Mouse (Mus musculus): ENCODE data around the gene Tmtc2. TPM values are rescaled to one million over a fixed set of nuclear protein-coding genes. Genes with fewer than 3 reads are reported as not detected.
A peak's percentile ranks its signal among the peaks of the same experiment; 100 is the strongest.

Gene Tmtc2
- polyA plus RNA-seq, 1 experiment from 2014 or later: 6.9 TPM

- no peaks in the 10 kb centered on the region for H3K9me3 ChIP-seq
- H3K36me3 ChIP-seq: no peaks in the 10 kb centered on the region
- peak overlapping the region; percentile 83 for H3K4me3 ChIP-seq
- 49% methylated on average over 4 of the region's 4 CpGs for WGBS
- H3K27ac ChIP-seq: no peak overlapping the region
- H3K27me3 ChIP-seq (ENCODE audit: insufficient read depth, poor library complexity, severe bottlenecking): no peaks in the 10 kb centered on the region
- H3K4me1 ChIP-seq: peaks cover 12% of the 10 kb centered on the region; the same call in 1 of the 2 replicates
- DNase-seq (ENCODE audit: low spot score): no peak
Observed at GRCm38 (mm10) chr10:105571831-105572230, 2.4 kb downstream of the Tmtc2 start.

DNA sequence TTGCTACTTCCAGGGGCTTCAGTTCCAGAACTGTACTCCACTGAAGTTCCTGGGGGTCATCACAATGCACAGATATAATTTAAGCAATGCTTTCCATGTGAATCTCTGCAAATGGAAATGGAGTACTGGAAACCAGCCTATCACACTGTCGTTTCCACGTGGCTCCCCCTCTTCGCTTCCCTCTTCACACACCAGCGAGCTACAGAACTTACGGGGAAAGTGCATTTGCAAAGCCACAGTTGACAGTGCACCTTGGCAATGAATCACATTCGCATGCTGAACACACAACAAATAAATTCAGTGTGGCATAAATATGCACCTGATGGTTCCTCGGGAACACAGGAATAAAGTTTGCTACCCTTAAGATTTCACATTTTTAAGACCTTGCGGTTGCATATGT is 3.2 kb downstream of the Tmtc2 start:
- Histone ChIP-seq H3K9me3 (no peaks in the 10 kb centered on the region), H3K4me1 (peaks cover 12% of the 10 kb centered on the region; the same call in 1 of the 2 replicates), H3K27me3 (ENCODE audit: insufficient read depth, poor library complexity, severe bottlenecking) (no peaks in the 10 kb centered on the region), H3K27ac (no peak overlapping the region), H3K4me3 (no peak overlapping the region), H3K36me3 (no peaks in the 10 kb centered on the region)
- WGBS: 80% methylated on average over 8 of the region's 8 CpGs
- no peak for DNase-seq (ENCODE audit: low spot score)

DNA sequence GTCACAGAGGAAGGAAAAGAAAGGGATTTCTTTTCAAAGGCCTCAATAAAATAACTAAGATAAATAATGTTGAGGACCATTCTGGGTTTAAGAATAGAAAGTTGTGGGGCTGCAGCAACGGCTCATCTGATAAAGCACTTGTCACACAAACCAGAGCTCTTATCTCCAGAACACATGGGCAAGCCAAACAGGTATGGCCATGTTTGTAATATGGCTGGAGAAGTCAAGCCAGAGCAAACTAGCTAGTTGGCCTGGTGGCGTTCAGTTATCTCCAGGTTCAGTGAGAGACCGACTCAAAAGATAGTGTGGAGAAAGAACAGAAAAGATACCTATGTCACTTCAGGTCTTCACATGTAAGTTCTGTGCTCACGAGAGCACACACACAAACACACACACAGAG is 4.7 kb downstream of the Tmtc2 start:
- 66% methylated on average over 4 of the region's 4 CpGs for WGBS
- no peaks in the 10 kb centered on the region for H3K27me3 ChIP-seq (ENCODE audit: insufficient read depth, poor library complexity, severe bottlenecking)
- no peak overlapping the region for H3K4me3 ChIP-seq
- H3K4me1 ChIP-seq: peaks cover 12% of the 10 kb centered on the region; the same call in 1 of the 2 replicates
- no peak overlapping the region for H3K27ac ChIP-seq
- no peak for DNase-seq (ENCODE audit: low spot score)
- no peaks in the 10 kb centered on the region for H3K9me3 ChIP-seq
- no peaks in the 10 kb centered on the region for H3K36me3 ChIP-seq

GRCm38 (mm10) chr10:105567825-105568531 is 6.3 kb downstream of the Tmtc2 start:
- H3K9me3 ChIP-seq: no peaks in the 10 kb centered on the region
- DNase-seq (ENCODE audit: low spot score): no peak
- H3K4me3 ChIP-seq: no peak overlapping the region
- no peaks in the 10 kb centered on the region for H3K27me3 ChIP-seq (ENCODE audit: insufficient read depth, poor library complexity, severe bottlenecking)
- peaks cover 12% of the 10 kb centered on the region; the same call in 1 of the 2 replicates for H3K4me1 ChIP-seq
- no peaks in the 10 kb centered on the region for H3K36me3 ChIP-seq
- 86% methylated on average over 8 of the region's 8 CpGs for WGBS
- H3K27ac ChIP-seq: no peak overlapping the region

- DNase-seq (ENCODE audit: low spot score): no peak
- Histone ChIP-seq H3K27ac (no peak overlapping the region), H3K36me3 (no peaks in the 10 kb centered on the region), H3K4me3 (no peak overlapping the region), H3K9me3 (no peaks in the 10 kb centered on the region), H3K4me1 (no peaks in the 10 kb centered on the region), H3K27me3 (ENCODE audit: insufficient read depth, poor library complexity, severe bottlenecking) (no peaks in the 10 kb centered on the region)
- WGBS: 88% methylated on average over 4 of the region's 4 CpGs
Observed at GRCm38 (mm10) chr10:105561548-105561947, 12.7 kb downstream of the Tmtc2 start.

GRCm38 (mm10) chr10:105557581-105557980 is 16.7 kb downstream of the Tmtc2 start:
- Histone ChIP-seq H3K27ac (no peak overlapping the region), H3K4me1 (peaks cover 11% of the 10 kb centered on the region), H3K36me3 (no peaks in the 10 kb centered on the region), H3K4me3 (no peak overlapping the region), H3K27me3 (ENCODE audit: insufficient read depth, poor library complexity, severe bottlenecking) (no peaks in the 10 kb centered on the region), H3K9me3 (no peaks in the 10 kb centered on the region)
- 80% methylated on average over 5 of the region's 5 CpGs for WGBS
- DNase-seq (ENCODE audit: low spot score): no peak

- no peak overlapping the region for H3K27ac ChIP-seq
- 68% methylated on average over 6 of the region's 6 CpGs for WGBS
- H3K4me3 ChIP-seq: no peak overlapping the region
- no peaks in the 10 kb centered on the region for H3K9me3 ChIP-seq
- H3K36me3 ChIP-seq: no peaks in the 10 kb centered on the region
- H3K27me3 ChIP-seq (ENCODE audit: insufficient read depth, poor library complexity, severe bottlenecking): no peaks in the 10 kb centered on the region
- DNase-seq (ENCODE audit: low spot score): no peak
- H3K4me1 ChIP-seq: peaks cover 11% of the 10 kb centered on the region
Observed at GRCm38 (mm10) chr10:105556890-105557572, 17.2 kb downstream of the Tmtc2 start.

DNA sequence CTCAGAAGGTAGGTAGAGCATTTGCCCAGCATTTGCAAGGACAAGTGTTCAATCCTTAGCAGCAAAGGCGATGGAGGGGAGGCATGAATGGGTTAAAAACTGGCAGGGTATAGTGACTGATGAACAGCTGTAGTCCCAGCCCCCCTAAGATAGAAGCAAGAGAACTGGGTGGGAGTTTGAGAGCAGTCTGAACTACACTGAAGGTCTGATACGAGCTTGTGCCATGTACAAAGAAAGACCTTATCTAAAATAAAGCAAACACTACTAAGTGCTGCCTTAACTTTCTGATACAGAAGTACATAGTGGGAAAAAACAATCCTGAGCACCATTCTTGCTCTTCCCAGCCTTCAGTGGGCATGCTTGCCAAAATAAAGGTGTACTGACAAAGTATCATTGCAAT is 20.1 kb downstream of the Tmtc2 start:
- H3K36me3 ChIP-seq: no peaks in the 10 kb centered on the region
- no peak overlapping the region for H3K4me3 ChIP-seq
- no peak overlapping the region for H3K27ac ChIP-seq
- H3K4me1 ChIP-seq: peaks cover 11% of the 10 kb centered on the region
- H3K9me3 ChIP-seq: no peaks in the 10 kb centered on the region
- H3K27me3 ChIP-seq (ENCODE audit: insufficient read depth, poor library complexity, severe bottlenecking): no peaks in the 10 kb centered on the region
- WGBS: 53% methylated on average over 2 of the region's 2 CpGs
- no peak for DNase-seq (ENCODE audit: low spot score)

DNA sequence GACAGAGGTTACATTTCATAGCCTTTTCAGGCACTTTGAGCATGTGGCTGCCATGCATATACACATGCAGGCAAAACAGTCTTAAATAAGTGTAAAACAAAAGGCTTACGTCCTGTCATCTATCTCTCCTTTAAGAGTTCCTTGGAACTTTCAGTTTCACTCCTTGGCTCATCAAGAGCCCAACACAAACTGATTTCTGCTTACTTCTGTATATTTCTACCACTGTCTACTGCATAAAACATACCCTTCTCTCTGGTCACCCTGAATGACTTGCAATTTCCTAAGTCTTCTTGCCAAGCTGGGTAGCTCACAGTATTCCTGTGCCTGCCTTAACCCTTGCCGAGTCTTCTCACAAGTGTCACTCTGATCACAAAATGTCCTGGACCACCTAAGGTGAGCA is 26.2 kb downstream of the Tmtc2 start:
- WGBS: 89% methylated on average over 2 of the region's 2 CpGs
- H3K4me3 ChIP-seq: no peak overlapping the region
- H3K27ac ChIP-seq: no peak overlapping the region
- no peaks in the 10 kb centered on the region for H3K4me1 ChIP-seq
- no peaks in the 10 kb centered on the region for H3K36me3 ChIP-seq
- no peaks in the 10 kb centered on the region for H3K9me3 ChIP-seq
- H3K27me3 ChIP-seq (ENCODE audit: insufficient read depth, poor library complexity, severe bottlenecking): no peaks in the 10 kb centered on the region
- DNase-seq (ENCODE audit: low spot score): no peak

DNA sequence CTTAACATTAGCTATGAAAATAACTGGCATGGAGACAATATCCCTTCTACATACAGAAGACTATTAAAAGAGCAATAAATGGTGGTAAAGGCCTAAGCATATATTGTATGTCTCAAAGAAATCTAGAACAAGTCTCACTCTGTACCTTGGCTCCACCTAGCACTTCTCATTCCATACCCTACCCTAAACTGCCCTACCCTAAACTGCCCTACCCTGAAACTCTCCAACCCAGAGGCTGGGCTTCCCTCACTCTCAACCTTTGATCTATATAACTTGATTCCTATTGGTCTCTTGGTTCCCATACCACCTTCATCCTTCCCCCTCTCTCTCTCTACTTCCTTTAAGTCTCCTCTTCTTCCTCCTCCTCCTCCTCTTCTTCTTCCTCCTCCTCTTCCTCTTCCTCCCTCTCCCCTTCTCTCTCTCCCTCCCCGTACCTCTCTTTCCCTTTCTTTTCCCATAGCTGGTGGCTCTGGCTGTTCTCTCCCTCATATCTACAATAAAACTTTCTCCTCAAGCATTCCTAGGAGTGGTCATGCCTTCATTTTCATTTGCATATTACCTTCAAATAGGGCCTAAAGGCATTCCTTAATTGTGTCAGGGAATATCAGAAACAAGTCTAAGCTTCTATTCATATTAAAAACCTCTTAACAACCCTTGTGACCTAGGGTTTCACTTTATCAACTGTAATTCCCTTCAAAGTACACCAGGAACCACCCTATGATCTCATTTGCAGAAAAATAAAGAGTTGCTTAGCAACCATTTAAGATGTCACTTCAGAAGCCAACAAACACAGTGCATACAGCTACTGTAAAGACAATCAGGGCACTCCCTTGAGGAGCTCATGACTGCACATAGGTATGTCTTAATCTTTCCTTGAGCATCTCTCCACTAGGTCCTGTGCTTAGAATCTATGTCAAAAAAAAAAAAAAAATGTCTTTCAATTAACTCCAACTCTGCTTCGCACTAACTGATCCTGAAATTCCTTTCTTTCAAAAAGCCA is 29.9 kb downstream of the Tmtc2 start:
- H3K27ac ChIP-seq: no peak overlapping the region
- no peaks in the 10 kb centered on the region for H3K4me1 ChIP-seq
- WGBS: 86% methylated on average over 2 of the region's 2 CpGs
- H3K9me3 ChIP-seq: no peaks in the 10 kb centered on the region
- H3K27me3 ChIP-seq (ENCODE audit: insufficient read depth, poor library complexity, severe bottlenecking): no peaks in the 10 kb centered on the region
- DNase-seq (ENCODE audit: low spot score): no peak
- H3K4me3 ChIP-seq: no peak overlapping the region
- no peaks in the 10 kb centered on the region for H3K36me3 ChIP-seq

DNA sequence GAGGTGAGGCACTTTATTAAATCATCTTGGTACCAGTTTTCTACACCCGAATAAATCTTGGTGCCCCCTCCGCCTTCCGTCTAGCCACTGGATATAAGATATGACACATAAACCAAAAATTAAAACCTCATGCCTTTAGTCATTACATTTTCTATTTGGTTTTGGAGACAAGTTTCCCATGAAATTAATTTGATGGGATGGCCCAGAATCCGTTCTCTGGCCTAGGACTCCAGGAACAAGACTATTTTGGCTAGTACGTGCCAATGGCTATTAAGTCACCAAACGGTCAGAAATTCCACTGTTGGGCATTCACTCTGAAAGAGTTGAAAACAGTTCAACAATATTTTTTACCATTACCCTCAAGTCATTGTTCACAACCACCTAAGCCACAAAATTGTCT is 32.2 kb downstream of the Tmtc2 start:
- no peaks in the 10 kb centered on the region for H3K36me3 ChIP-seq
- no peaks in the 10 kb centered on the region for H3K27me3 ChIP-seq (ENCODE audit: insufficient read depth, poor library complexity, severe bottlenecking)
- DNase-seq (ENCODE audit: low spot score): no peak
- WGBS: 88% methylated on average over 6 of the region's 6 CpGs
- no peaks in the 10 kb centered on the region for H3K9me3 ChIP-seq
- H3K4me1 ChIP-seq: no peaks in the 10 kb centered on the region
- no peak overlapping the region for H3K4me3 ChIP-seq
- H3K27ac ChIP-seq: no peak overlapping the region

DNA sequence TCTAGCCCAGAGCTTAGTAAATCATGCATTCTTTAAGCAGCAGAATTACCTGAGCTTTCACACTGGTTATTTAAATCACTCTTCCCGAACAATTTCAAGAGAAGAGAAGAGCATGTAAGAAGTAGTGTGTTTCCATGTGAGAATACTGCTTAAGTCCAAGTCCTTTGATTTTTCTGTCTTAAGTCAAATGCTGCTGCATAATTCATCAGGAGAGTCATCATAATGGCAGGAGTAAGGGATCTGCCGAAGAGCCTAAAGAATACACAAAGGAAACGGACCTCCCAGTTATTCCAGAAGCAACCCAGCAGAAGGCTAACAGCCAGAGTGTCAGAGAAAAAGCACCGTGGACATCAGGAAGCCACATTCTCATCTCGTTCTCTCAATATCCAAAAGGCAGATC is 34.6 kb downstream of the Tmtc2 start:
- no peaks in the 10 kb centered on the region for H3K27me3 ChIP-seq (ENCODE audit: insufficient read depth, poor library complexity, severe bottlenecking)
- WGBS: 75% methylated on average over 5 of the region's 5 CpGs
- no peaks in the 10 kb centered on the region for H3K36me3 ChIP-seq
- no peak for DNase-seq (ENCODE audit: low spot score)
- H3K4me3 ChIP-seq: no peak overlapping the region
- H3K27ac ChIP-seq: no peak overlapping the region
- no peaks in the 10 kb centered on the region for H3K9me3 ChIP-seq
- no peaks in the 10 kb centered on the region for H3K4me1 ChIP-seq

DNA sequence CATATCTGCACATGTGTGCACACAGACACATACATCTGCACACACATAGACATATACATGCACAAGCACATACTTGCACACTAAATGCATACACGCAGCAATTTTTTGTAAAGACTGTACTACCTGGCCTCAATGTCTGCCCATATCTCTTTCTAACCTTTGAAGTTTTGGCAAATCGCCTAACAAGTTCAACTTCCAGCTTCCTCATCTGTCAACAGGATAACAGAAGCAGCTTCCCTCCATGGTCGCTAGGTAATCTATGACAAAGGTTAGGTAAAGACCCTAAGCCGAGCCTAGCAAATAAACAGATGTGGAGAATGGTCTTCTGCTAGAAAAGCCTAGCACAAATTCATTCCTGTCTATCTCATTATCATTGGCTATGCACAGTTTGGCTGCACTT is 37.3 kb downstream of the Tmtc2 start:
- WGBS: 78% methylated on average over 4 of the region's 4 CpGs
- H3K27me3 ChIP-seq (ENCODE audit: insufficient read depth, poor library complexity, severe bottlenecking): no peaks in the 10 kb centered on the region
- no peaks in the 10 kb centered on the region for H3K36me3 ChIP-seq
- H3K4me3 ChIP-seq: no peak overlapping the region
- DNase-seq (ENCODE audit: low spot score): no peak
- H3K27ac ChIP-seq: no peak overlapping the region
- H3K9me3 ChIP-seq: no peaks in the 10 kb centered on the region
- H3K4me1 ChIP-seq: no peaks in the 10 kb centered on the region

All from heart, embryonic 10.5 days (tissue).